Mouse (Mus musculus): ENCODE results near the gene Abi3. TPM values are rescaled to one million over a fixed set of nuclear protein-coding genes. Genes with fewer than 3 reads are reported as not detected.
"Not testable (repeated sequence)": the region's sequence is repeated elsewhere in the genome, so short reads cannot be mapped to it uniquely, and the experiment has no call there.

Abi3 gene
- total RNA-seq (2014; fragmentation: Nextera tagmentation) (22.7 and 29.2 TPM in 2 replicates), total RNA-seq (2017) (12.7 and 14.1 TPM in 2 replicates), polyA plus RNA-seq (2012) (56.9 and 79.3 TPM in 2 replicates)

DNA sequence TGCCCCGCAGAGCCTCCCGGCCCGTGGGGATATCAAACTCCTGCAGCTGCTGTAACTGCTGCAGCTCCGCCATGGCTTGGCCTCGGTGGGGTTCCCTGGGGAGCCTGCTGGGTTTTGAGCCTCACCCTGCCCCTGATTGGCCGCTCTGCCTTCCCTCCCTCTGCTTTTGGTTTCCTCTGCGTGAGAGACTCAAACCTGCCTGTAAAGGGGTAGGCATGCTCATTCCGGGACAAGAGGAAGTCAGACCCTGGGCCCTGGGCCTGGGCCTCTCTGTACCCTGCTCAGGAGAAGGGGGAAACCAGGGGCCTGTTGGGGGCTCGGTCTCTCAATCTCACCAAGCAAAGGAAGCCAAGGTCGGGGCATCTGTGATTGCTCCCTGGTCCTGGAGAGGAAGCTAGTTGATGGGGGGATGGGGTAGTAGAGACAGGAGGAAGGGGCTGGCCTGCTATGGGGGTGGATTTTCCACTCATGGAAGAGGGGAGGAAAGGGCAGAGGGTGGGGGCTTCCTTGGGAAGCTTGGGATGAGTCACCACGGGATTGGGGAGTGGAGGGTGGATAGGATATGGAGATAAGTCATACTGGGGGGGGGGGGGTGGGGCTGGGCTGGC, at the start of gene Abi3:
Gene Abi3 (minus strand): TSS at position 403 of the 608 bp plus-strand sequence.
- peak within 1 kb of the TSS; percentile 70 for H3K4me3 ChIP-seq (ENCODE audit: low read depth, low read length)
- peaks cover 86% of the 10 kb centered on the region for H3K4me1 ChIP-seq (ENCODE audit: insufficient read depth, low read depth, low read length)
- H3K36me3 ChIP-seq (replicated peaks): peaks cover 22% of the 10 kb centered on the region
- no peaks in the 10 kb centered on the region for H3K9me3 ChIP-seq (replicated peaks)
- DNase-seq (ENCODE audit: low spot score): peak; percentile 73
- peak; percentile 38 for ATAC-seq (ENCODE audit: extremely low read depth, insufficient number of reproducible peaks, low FRiP score, poor library complexity, severe bottlenecking)
- TF ChIP-seq GATA2 (IDR thresholded peaks at IDR 0.05; ENCODE audit: borderline replicate concordance, low read depth, low read length) (no peak), POLR2AphosphoS5 (IDR thresholded peaks at IDR 0.05; ENCODE audit: insufficient replicate concordance, low read depth, low read length) (no peak), GATA1 (IDR thresholded peaks at IDR 0.05; ENCODE audit: borderline replicate concordance, low read length) (no peak), CTCF (IDR thresholded peaks at IDR 0.05; ENCODE audit: low read depth, low read length) (no peak), TAL1 (conservative IDR thresholded peaks at IDR 0.05; ENCODE audit: low read depth, low read length) (no peak)
- H3K27me3 ChIP-seq (ENCODE audit: insufficient read depth, low read length): no peaks in the 10 kb centered on the region

DNA sequence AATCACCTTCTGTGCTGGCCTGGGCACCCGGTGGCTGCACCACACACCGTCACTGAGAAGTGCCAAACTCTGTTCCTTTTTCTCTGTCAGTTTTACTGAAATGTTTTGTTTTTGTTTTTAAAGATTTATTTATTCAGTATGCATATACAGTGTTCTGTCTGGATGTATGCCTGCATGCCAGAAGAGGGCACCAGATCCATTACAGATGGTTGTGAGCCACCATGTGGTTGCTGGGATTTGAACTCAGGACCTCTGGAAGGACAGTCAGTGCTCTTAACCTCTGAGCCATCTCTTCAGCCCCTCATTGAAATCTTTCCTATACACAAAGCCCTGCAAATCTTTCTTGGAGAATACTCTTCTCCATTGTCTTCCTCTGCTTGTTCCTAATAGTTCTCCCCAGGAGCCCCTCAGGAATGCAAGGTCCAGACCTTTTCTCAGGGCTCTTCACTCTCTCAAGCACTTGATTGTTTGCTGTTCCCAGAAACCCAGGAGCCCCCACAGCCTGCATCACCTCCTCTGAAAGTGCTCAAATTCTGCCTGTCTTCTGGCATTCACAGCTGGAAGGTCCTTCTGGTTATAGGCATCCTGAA, 48.3 kb upstream of the Abi3 start:
- DNase-seq (ENCODE audit: low spot score) (no peak), ATAC-seq (ENCODE audit: extremely low read depth, insufficient number of reproducible peaks, low FRiP score, poor library complexity, severe bottlenecking) (no peak)
- TF ChIP-seq GATA2 (IDR thresholded peaks at IDR 0.05; ENCODE audit: borderline replicate concordance, low read depth, low read length): no peak
- TF ChIP-seq TAL1 (conservative IDR thresholded peaks at IDR 0.05; ENCODE audit: low read depth, low read length): no peak
- no peak for TF ChIP-seq POLR2AphosphoS5 (IDR thresholded peaks at IDR 0.05; ENCODE audit: insufficient replicate concordance, low read depth, low read length)
- no peak for TF ChIP-seq CTCF (IDR thresholded peaks at IDR 0.05; ENCODE audit: low read depth, low read length)
- TF ChIP-seq GATA1 (IDR thresholded peaks at IDR 0.05; ENCODE audit: borderline replicate concordance, low read length): no peak
- Histone ChIP-seq H3K4me1 (ENCODE audit: insufficient read depth, low read depth, low read length) (no peaks in the 10 kb centered on the region), H3K27me3 (ENCODE audit: insufficient read depth, low read length) (peaks cover 24% of the 10 kb centered on the region), H3K4me3 (ENCODE audit: low read depth, low read length) (no peak overlapping the region), H3K36me3 (replicated peaks) (no peaks in the 10 kb centered on the region), H3K9me3 (replicated peaks) (peaks cover 12% of the 10 kb centered on the region)

DNA sequence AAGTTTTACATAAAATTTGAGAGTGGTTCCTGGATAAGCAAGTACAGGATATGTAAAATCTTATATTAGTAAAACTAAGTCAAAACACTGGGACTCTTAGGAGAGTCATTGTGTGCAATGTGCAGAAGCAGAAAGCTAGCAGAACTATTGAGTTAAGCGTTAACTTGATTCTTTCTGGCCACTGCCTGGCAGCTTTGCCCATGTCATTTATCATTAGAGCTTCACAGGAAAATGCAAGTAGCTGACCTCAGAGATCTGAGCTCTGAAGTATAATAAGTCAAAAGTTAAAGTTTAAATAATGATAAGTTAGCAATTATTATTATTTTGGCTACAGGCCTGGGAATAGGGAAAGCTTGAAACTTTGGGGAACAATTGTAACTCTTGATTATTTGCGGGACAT, 37.6 kb upstream of the Abi3 start:
- ATAC-seq (ENCODE audit: extremely low read depth, insufficient number of reproducible peaks, low FRiP score, poor library complexity, severe bottlenecking); H3K9me3 ChIP-seq (replicated peaks): not testable (repeated sequence)

DNA sequence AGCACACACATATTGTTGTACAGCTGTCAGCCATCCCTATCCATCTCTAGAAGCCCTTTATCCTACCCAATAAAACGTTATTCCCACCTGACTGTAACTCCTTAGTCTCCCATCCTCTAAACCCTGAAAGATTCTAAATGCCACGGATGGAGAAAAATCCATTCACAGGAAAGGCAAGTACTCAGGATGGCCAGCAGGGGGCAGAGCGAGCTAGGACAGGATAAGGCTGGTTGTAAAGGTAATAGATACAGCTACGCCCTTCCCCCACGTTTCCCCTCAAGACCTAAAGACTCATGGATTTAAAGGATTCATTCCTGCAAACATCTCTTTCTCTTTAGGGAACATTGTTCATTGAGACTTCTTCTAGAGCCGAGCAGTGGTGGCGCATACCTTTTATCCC, 34.0 kb upstream of the Abi3 start:
- Histone ChIP-seq H3K36me3 (replicated peaks) (no peaks in the 10 kb centered on the region), H3K4me1 (ENCODE audit: insufficient read depth, low read depth, low read length) (peaks cover 11% of the 10 kb centered on the region), H3K9me3 (replicated peaks) (no peaks in the 10 kb centered on the region), H3K27me3 (ENCODE audit: insufficient read depth, low read length) (peaks cover 20% of the 10 kb centered on the region), H3K4me3 (ENCODE audit: low read depth, low read length) (peak overlapping the region; percentile 31; the same call in 1 of the 2 replicates)
- ATAC-seq (ENCODE audit: extremely low read depth, insufficient number of reproducible peaks, low FRiP score, poor library complexity, severe bottlenecking) (no peak), DNase-seq (ENCODE audit: low spot score) (peak; percentile 28)
- TF ChIP-seq TAL1 (conservative IDR thresholded peaks at IDR 0.05; ENCODE audit: low read depth, low read length) (no peak), CTCF (IDR thresholded peaks at IDR 0.05; ENCODE audit: low read depth, low read length) (peak; percentile 86)

More for the DNA sequence above, 37.6 kb upstream of the Abi3 start:
- Histone ChIP-seq H3K4me1 (ENCODE audit: insufficient read depth, low read depth, low read length) (peaks cover 11% of the 10 kb centered on the region), H3K27me3 (ENCODE audit: insufficient read depth, low read length) (peaks cover 41% of the 10 kb centered on the region)
- DNase-seq (ENCODE audit: low spot score); H3K4me3 ChIP-seq (ENCODE audit: low read depth, low read length); H3K36me3 ChIP-seq (replicated peaks): not testable (repeated sequence)

DNA sequence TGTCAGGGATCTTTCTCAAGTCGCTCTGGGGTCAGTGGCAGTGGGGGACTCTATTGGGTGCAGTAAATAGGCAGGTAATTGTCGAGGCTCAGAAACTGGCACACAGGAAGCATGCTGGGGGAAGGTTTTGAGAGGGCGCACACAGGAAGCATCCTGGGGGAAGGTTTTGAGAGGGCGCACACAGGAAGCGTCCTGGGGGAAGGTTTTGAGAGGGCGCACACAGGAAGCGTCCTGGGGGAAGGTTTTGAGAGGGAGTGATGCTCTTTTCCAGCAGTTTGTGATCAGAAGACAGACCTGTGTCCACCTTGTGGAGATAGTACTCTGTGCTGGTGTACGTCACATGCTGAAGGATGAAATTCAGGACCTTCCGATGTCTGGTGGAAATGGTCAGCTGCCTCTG, 33.5 kb upstream of the Abi3 start:
- no peak for ATAC-seq (ENCODE audit: extremely low read depth, insufficient number of reproducible peaks, low FRiP score, poor library complexity, severe bottlenecking)
- H3K4me3 ChIP-seq (ENCODE audit: low read depth, low read length): peak overlapping the region; percentile 31; the same call in 1 of the 2 replicates
- TF ChIP-seq GATA1 (IDR thresholded peaks at IDR 0.05; ENCODE audit: borderline replicate concordance, low read length) (no peak), POLR2AphosphoS5 (IDR thresholded peaks at IDR 0.05; ENCODE audit: insufficient replicate concordance, low read depth, low read length) (no peak), CTCF (IDR thresholded peaks at IDR 0.05; ENCODE audit: low read depth, low read length) (no peak), TAL1 (conservative IDR thresholded peaks at IDR 0.05; ENCODE audit: low read depth, low read length) (no peak), GATA2 (IDR thresholded peaks at IDR 0.05; ENCODE audit: borderline replicate concordance, low read depth, low read length) (no peak)

DNA sequence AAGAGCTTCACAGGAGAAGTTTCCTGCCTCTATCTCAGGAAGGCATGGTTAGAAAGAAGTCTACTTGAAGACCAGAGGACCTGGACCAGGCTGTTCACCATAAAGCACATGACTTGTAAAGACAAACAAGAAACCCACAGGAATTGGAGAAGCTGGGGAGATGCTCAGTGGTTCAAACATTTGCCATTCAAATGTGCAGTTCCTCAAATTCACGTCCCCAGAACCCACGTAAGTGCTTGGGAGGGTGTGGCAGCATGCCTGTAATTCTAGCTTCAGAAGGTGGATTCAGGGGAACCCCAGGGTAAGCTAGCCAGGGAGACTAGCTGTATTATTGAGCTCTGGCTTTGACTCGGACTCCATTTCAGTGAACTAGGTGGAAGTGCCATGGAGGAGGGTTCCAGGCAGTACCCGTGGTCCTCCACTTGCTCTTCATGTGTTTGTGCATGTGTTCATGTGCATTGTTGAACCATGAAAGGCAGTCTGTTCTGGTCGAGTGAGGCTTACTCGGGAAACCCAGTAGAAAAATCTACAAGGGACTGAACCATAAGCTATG, 27.7 kb upstream of the Abi3 start:
- Histone ChIP-seq H3K4me1 (ENCODE audit: insufficient read depth, low read depth, low read length) (peaks cover 36% of the 10 kb centered on the region), H3K36me3 (replicated peaks) (peaks cover 51% of the 10 kb centered on the region), H3K27me3 (ENCODE audit: insufficient read depth, low read length) (no peaks in the 10 kb centered on the region; the same call in 1 of the 2 replicates), H3K9me3 (replicated peaks) (no peaks in the 10 kb centered on the region), H3K4me3 (ENCODE audit: low read depth, low read length) (no peak overlapping the region)
- TF ChIP-seq POLR2AphosphoS5 (IDR thresholded peaks at IDR 0.05; ENCODE audit: insufficient replicate concordance, low read depth, low read length): no peak
- TF ChIP-seq TAL1 (conservative IDR thresholded peaks at IDR 0.05; ENCODE audit: low read depth, low read length): no peak
- no peak for TF ChIP-seq GATA2 (IDR thresholded peaks at IDR 0.05; ENCODE audit: borderline replicate concordance, low read depth, low read length)
- TF ChIP-seq GATA1 (IDR thresholded peaks at IDR 0.05; ENCODE audit: borderline replicate concordance, low read length): no peak
- no peak for TF ChIP-seq CTCF (IDR thresholded peaks at IDR 0.05; ENCODE audit: low read depth, low read length)
- no peak for ATAC-seq (ENCODE audit: extremely low read depth, insufficient number of reproducible peaks, low FRiP score, poor library complexity, severe bottlenecking)
- peak; percentile 33 for DNase-seq (ENCODE audit: low spot score)

More for the DNA sequence above, 33.5 kb upstream of the Abi3 start:
- H3K4me1 ChIP-seq (ENCODE audit: insufficient read depth, low read depth, low read length): peaks cover 11% of the 10 kb centered on the region
- H3K9me3 ChIP-seq (replicated peaks): no peaks in the 10 kb centered on the region
- peaks cover 16% of the 10 kb centered on the region for H3K27me3 ChIP-seq (ENCODE audit: insufficient read depth, low read length)
- H3K36me3 ChIP-seq (replicated peaks): no peaks in the 10 kb centered on the region
- no peak for DNase-seq (ENCODE audit: low spot score)

Measured in G1E (cell line).